Mouse (Mus musculus) kidney, postnatal 0 days (tissue): ENCODE measurements at regions not wholly inside any gene's neighbourhood (a gene's known extent, or its start where the extent isn't known, plus 50 kb on each side); places are given as distances from the start of the nearest gene placed in this dataset.
"Not testable (repeated sequence)": the region's sequence is repeated elsewhere in the genome, so short reads cannot be mapped to it uniquely, and the experiment has no call there.

Experiments
- ATAC-seq: fragments of 200-750 bp; cut with Nextera tagmentation; replicated peaks from 2 replicates; pipeline ENCODE4 v1.8.0; 2017; ENCODE audit warnings: low read depth, moderate number of reproducible peaks, moderate TSS enrichment, moderate library complexity; ENCODE audit not compliant: low FRiP score
- DNase-seq: peaks from one replicate; pipeline ENCODE4 v3.0.0-alpha.2; 2016; ENCODE audit warnings: low spot score
- H3K27ac ChIP-seq: fragments of 300-500 bp; sonication (generic); 2 replicates; pipeline ENCODE4 v1.5.1; 2014; ENCODE audit warnings: mild to moderate bottlenecking
- H3K27me3 ChIP-seq: fragments of 300-500 bp; sonication (generic); 2 replicates; pipeline ENCODE4 v1.6.1; 2014; ENCODE audit warnings: low read length, mixed read lengths; ENCODE audit not compliant: insufficient read depth
- H3K36me3 ChIP-seq: fragments of 300-500 bp; sonication (generic); 2 replicates; pipeline ENCODE4 v1.6.1; 2014; ENCODE audit warnings: low read length, mixed read lengths; ENCODE audit not compliant: insufficient read depth
- H3K4me1 ChIP-seq: fragments of 300-500 bp; sonication (generic); replicated peaks from 2 replicates; pipeline ENCODE4 v1.6.1; 2014; ENCODE audit warnings: antibody characterized with exemption, low read length, mixed read lengths; ENCODE audit not compliant: insufficient read depth
- H3K4me2 ChIP-seq: fragments of 300-500 bp; sonication (generic); 2 replicates; pipeline ENCODE4 v1.6.1; 2014; ENCODE audit warnings: mild to moderate bottlenecking, low read length, moderate library complexity, mixed read lengths
- H3K4me3 ChIP-seq: fragments of 300-500 bp; sonication (generic); replicated peaks from 2 replicates; pipeline ENCODE4 v1.5.1; 2014; ENCODE audit warnings: low read depth, low read length
- H3K9ac ChIP-seq: fragments of 300-500 bp; sonication (generic); 2 replicates; pipeline ENCODE4 v1.6.1; 2014; ENCODE audit warnings: low read depth, low read length
- H3K9me3 ChIP-seq: fragments of 300-500 bp; sonication (generic); replicated peaks from 2 replicates; pipeline ENCODE4 v1.6.1; 2016; ENCODE audit warnings: low read length, inconsistent platforms, mixed read lengths
- CTCF ChIP-seq: IDR thresholded peaks from 2 replicates; pipeline ENCODE4 v1.5.1; 2016; ENCODE audit warnings: antibody characterized with exemption, low read depth, mild to moderate bottlenecking, moderate library complexity
- WGBS: fragments of 180-500 bp; shearing (Covaris S2); extraction: QIAGEN DNeasy Blood & Tissue Kit; methylation state at CpG from one replicate; pipeline ENCODE4 v1.1.7; 2014; 5-methylcytosine and 5-hydroxymethylcytosine counted together

- H3K36me3 ChIP-seq, result no peaks in the 10 kb centered on the region
- H3K9me3 ChIP-seq, result no peaks in the 10 kb centered on the region
- no peaks in the 10 kb centered on the region for H3K27me3 ChIP-seq
- H3K4me1 ChIP-seq, result no peaks in the 10 kb centered on the region
- no peak overlapping the region for H3K4me3 ChIP-seq
- H3K4me2 ChIP-seq, result no peak overlapping the region
- 78% methylated on average over 6 of the region's 6 CpGs for WGBS
- H3K27ac ChIP-seq, result no peak overlapping the region
- no peak for TF ChIP-seq CTCF
- H3K9ac ChIP-seq, result no peak overlapping the region
- no peak for DNase-seq
- no peak for ATAC-seq
Measured at GRCm38 (mm10) chr11:8773862-8774261, 109.5 kb upstream of the Tns3 start.

DNA sequence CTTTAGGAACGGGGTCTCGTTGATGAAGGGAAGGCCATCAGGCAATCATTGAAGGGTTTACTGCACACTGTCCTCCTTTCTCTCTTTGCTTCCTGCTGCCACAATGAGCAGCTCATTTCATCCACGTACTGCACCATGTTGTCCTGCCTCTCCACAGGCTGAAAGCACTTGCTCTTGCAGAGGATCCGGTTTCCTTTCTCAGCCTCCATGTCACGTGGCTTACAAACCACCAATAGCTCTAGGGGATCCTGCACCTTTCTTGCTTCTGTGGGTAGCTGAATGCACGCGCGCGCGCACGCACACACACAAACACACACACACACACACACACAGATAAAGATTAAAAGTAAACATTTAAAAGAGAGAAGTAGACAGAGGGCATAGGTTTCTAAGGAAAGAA, 108.9 kb upstream of the Tns3 start:
- DNase-seq, result no peak
- Histone ChIP-seq H3K36me3 (no peaks in the 10 kb centered on the region), H3K27me3 (no peaks in the 10 kb centered on the region), H3K4me3 (no peak overlapping the region), H3K4me1 (no peaks in the 10 kb centered on the region), H3K4me2 (no peak overlapping the region), H3K9ac (no peak overlapping the region), H3K9me3 (no peaks in the 10 kb centered on the region), H3K27ac (no peak overlapping the region)
- ATAC-seq, result no peak
- TF ChIP-seq CTCF, result no peak
- WGBS, result 77% methylated on average over 11 of the region's 11 CpGs

DNA sequence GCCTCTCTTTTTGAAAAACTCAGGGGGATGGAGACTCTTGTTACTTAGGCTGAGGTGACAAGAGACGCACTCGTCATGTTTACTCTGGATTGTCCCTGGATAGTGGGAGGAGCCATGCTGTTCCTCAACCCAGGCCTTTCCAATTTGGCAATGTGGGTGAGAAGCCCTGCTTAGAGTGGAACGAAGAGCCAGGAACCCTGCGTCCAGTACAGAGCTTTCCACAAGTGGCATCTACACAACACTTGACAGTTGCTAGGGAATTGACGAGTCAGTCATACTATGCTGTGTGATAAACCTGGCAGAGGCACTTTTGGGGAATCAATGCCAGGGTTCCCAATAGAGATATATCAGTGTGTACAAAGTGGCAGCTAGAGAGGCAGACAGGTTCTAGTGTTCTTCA, 108.2 kb upstream of the Tns3 start:
- Histone ChIP-seq H3K9me3 (no peaks in the 10 kb centered on the region), H3K4me1 (no peaks in the 10 kb centered on the region), H3K4me3 (no peak overlapping the region), H3K27ac (no peak overlapping the region), H3K4me2 (no peak overlapping the region), H3K9ac (no peak overlapping the region), H3K36me3 (no peaks in the 10 kb centered on the region), H3K27me3 (no peaks in the 10 kb centered on the region)
- ATAC-seq (no peak), DNase-seq (no peak)
- no peak for TF ChIP-seq CTCF
- WGBS, result 81% methylated on average over 5 of the region's 5 CpGs

DNA sequence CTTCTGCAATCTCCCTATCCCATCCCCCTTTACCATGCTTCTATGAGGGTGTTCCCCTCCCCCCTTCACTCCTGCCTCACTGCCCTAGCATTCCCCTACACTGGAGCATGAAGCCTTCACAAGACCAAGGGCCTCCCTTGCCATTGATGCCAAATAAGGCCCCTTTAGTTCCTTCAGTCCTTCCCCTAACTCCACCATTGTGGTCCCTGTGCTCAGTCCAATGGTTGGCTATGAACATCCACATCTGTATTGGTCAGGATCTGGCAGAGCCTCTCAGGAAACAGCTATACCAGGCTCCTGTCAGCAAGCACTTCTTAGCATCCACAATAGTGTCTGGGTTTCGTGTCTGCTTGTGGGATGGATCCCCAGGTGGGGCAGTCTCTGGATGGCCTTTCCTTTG, 104.4 kb upstream of the Tns3 start:
- not testable (repeated sequence) for DNase-seq, H3K4me2 ChIP-seq, H3K27me3 ChIP-seq, H3K9ac ChIP-seq, H3K4me3 ChIP-seq, H3K27ac ChIP-seq, H3K4me1 ChIP-seq, H3K36me3 ChIP-seq, H3K9me3 ChIP-seq, ATAC-seq
- 84% methylated on average over 1 of the region's 1 CpGs for WGBS

DNA sequence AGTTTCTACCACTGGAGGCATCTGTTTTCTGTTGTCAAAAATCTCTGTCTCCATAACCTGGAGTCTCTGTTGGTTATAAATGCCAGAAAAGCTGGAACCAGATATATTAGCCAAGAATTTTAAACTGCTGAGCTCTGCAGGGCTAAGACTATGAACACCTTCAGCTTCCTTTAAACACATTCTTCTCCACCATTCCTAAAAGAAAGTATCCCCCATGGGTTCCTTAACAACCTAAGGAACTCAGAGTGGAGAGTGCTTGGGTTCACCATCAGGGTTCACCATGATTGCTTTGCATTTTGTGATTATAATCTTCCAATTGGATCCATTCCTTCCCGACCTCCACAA, 101.2 kb upstream of the Tns3 start:
- WGBS, result 87% methylated on average over 1 of the region's 1 CpGs
- H3K27me3 ChIP-seq, result no peaks in the 10 kb centered on the region
- H3K9me3 ChIP-seq, result no peaks in the 10 kb centered on the region
- no peak for TF ChIP-seq CTCF
- no peak overlapping the region for H3K4me2 ChIP-seq
- H3K9ac ChIP-seq, result no peak overlapping the region
- peaks cover 10% of the 10 kb centered on the region; the same call in 1 of the 2 replicates for H3K4me1 ChIP-seq
- DNase-seq (no peak), ATAC-seq (no peak)
- no peak overlapping the region for H3K27ac ChIP-seq
- no peak overlapping the region for H3K4me3 ChIP-seq
- H3K36me3 ChIP-seq, result no peaks in the 10 kb centered on the region

GRCm38 (mm10) chr11:8764861-8765540, 100.7 kb upstream of the Tns3 start:
- no peaks in the 10 kb centered on the region for H3K27me3 ChIP-seq
- H3K9ac ChIP-seq, result no peak overlapping the region
- H3K4me2 ChIP-seq, result no peak overlapping the region
- no peak; the same call in 1 of the 2 replicates for ATAC-seq
- H3K4me3 ChIP-seq, result no peak overlapping the region
- H3K27ac ChIP-seq, result peak overlapping the region; percentile 67
- H3K36me3 ChIP-seq, result no peaks in the 10 kb centered on the region
- WGBS, result 75% methylated on average over 2 of the region's 2 CpGs
- peaks cover 10% of the 10 kb centered on the region; the same call in 1 of the 2 replicates for H3K4me1 ChIP-seq
- DNase-seq, result no peak
- TF ChIP-seq CTCF, result no peak
- H3K9me3 ChIP-seq, result no peaks in the 10 kb centered on the region

DNA sequence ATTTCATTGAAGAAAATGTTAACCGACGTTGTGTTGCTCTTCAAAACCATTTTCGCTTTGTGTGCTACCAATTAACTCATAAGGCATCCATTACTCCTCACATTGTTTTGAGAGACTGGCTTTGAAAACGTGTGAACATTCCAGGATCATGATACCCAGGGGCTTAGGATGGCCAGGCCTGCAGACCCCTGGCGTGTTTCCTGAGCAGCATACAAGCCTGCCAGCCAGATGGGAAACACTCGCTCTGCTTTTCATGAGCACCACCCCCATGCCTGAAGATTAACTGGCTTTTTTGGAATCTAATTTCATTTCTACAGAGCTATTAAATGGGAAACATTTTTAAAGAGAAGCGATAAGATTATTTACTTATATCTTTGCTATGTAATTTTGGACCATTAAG, 99.1 kb upstream of the Tns3 start:
- Histone ChIP-seq H3K4me3 (no peak overlapping the region), H3K4me2 (no peak overlapping the region), H3K4me1 (peaks cover 10% of the 10 kb centered on the region; the same call in 1 of the 2 replicates), H3K9me3 (no peaks in the 10 kb centered on the region), H3K36me3 (no peaks in the 10 kb centered on the region), H3K27me3 (no peaks in the 10 kb centered on the region), H3K27ac (peak overlapping the region; percentile 42; the same call in 1 of the 2 replicates), H3K9ac (no peak overlapping the region)
- 58% methylated on average over 7 of the region's 7 CpGs for WGBS
- DNase-seq (no peak), ATAC-seq (no peak)
- no peak for TF ChIP-seq CTCF
